Mouse (Mus musculus): ENCODE results near the gene Gm42791.
A peak's percentile ranks its signal among the peaks of the same experiment; 100 is the strongest.

The Gm42791 gene

GRCm38 (mm10) chr5:149006362-149007294 is 11.7 kb upstream of the Gm42791 start:
- DNase-seq = peak; percentile 99

GRCm38 (mm10) chr5:149005701-149006361 is 10.9 kb upstream of the Gm42791 start:
- DNase-seq = peak; percentile 54

- no peak for DNase-seq
Observed at GRCm38 (mm10) chr5:149005083-149005482, 10.1 kb upstream of the Gm42791 start.

- no peak for DNase-seq
Observed at GRCm38 (mm10) chr5:149003137-149003536, 8.2 kb upstream of the Gm42791 start.

GRCm38 (mm10) chr5:149002803-149003115 is 7.8 kb upstream of the Gm42791 start:
- no peak for DNase-seq

- DNase-seq = peak; percentile 77
Observed at GRCm38 (mm10) chr5:149002034-149002802, 7.3 kb upstream of the Gm42791 start.

GRCm38 (mm10) chr5:148999802-149000201 is 4.9 kb upstream of the Gm42791 start:
- DNase-seq = no peak

GRCm38 (mm10) chr5:148998512-148998911 is 3.6 kb upstream of the Gm42791 start:
- DNase-seq = no peak

- DNase-seq = no peak
Observed at GRCm38 (mm10) chr5:148996709-148997037, 1.7 kb upstream of the Gm42791 start.

GRCm38 (mm10) chr5:148995962-148996708 is 1.2 kb upstream of the Gm42791 start:
- DNase-seq = peak; percentile 37

GRCm38 (mm10) chr5:148994311-148994705 is 639 bp downstream of the Gm42791 start:
- DNase-seq = no peak

- no peak for DNase-seq
Observed at GRCm38 (mm10) chr5:148992598-148992997, 2.3 kb downstream of the Gm42791 start.

- peak; percentile 84 for DNase-seq
Observed at GRCm38 (mm10) chr5:148990891-148991311, 4.0 kb downstream of the Gm42791 start.

GRCm38 (mm10) chr5:148989480-148989879 is 5.5 kb downstream of the Gm42791 start:
- no peak for DNase-seq

- no peak for DNase-seq
Observed at GRCm38 (mm10) chr5:148984961-148985360, 10.0 kb downstream of the Gm42791 start.

- no peak for DNase-seq
Observed at GRCm38 (mm10) chr5:148983696-148984095, 11.3 kb downstream of the Gm42791 start.

GRCm38 (mm10) chr5:148983108-148983664 is 11.8 kb downstream of the Gm42791 start:
- no peak for DNase-seq

GRCm38 (mm10) chr5:148982396-148982795 is 12.6 kb downstream of the Gm42791 start:
- DNase-seq = no peak

- DNase-seq = peak; percentile 70
Observed at GRCm38 (mm10) chr5:148980607-148981006, 14.3 kb downstream of the Gm42791 start.

GRCm38 (mm10) chr5:148978458-148979165 is 16.3 kb downstream of the Gm42791 start:
- DNase-seq = peak; percentile 94

GRCm38 (mm10) chr5:148977698-148978457 is 17.1 kb downstream of the Gm42791 start:
- peak; percentile 41 for DNase-seq
